Mouse (Mus musculus) G1E (cell line): ENCODE results near the gene Caly. TPM values are rescaled to one million over a fixed set of nuclear protein-coding genes. Genes with fewer than 3 reads are reported as not detected.

Source experiments
- ATAC-seq: 2 replicates; pipeline ENCODE4 v1.8.0; 2016; ENCODE audit warnings: mild to moderate bottlenecking; ENCODE audit not compliant: insufficient number of reproducible peaks, poor library complexity, low FRiP score, severe bottlenecking; ENCODE audit errors: extremely low read depth
- DNase-seq: peaks from one replicate; pipeline ENCODE4 v3.0.0; 2012; ENCODE audit warnings: low spot score
- H3K27me3 ChIP-seq: 2 replicates; pipeline ENCODE4 v1.6.1; 2012; ENCODE audit warnings: mild to moderate bottlenecking, low read length, inconsistent platforms; ENCODE audit not compliant: insufficient read depth
- H3K36me3 ChIP-seq: replicated peaks from 2 replicates; pipeline ENCODE3; 2012; ENCODE audit warnings: mild to moderate bottlenecking, inconsistent platforms
- H3K4me1 ChIP-seq: 2 replicates; pipeline ENCODE4 v1.6.1; 2012; ENCODE audit warnings: low read depth, low read length, inconsistent platforms, mixed read lengths; ENCODE audit not compliant: insufficient read depth
- H3K4me3 ChIP-seq: 2 replicates; pipeline ENCODE4 v1.5.1; 2012; ENCODE audit warnings: low read depth, mild to moderate bottlenecking, inconsistent platforms, low read length, moderate library complexity, mixed read lengths
- H3K9me3 ChIP-seq: replicated peaks from 2 replicates; pipeline ENCODE4 v1.6.1; 2012; ENCODE audit warnings: inconsistent platforms
- CTCF ChIP-seq: IDR thresholded peaks from 2 replicates; pipeline ENCODE4 v1.5.1; 2012; ENCODE audit warnings: low read depth, low read length, inconsistent platforms, mixed read lengths
- GATA1 ChIP-seq: IDR thresholded peaks from 2 replicates; pipeline ENCODE4 v1.6.1; 2012; ENCODE audit warnings: borderline replicate concordance, low read length, inconsistent platforms, mixed read lengths
- GATA2 ChIP-seq: IDR thresholded peaks from 2 replicates; pipeline ENCODE4 v1.6.1; 2012; ENCODE audit warnings: low read depth, low read length, inconsistent platforms, borderline replicate concordance
- POLR2AphosphoS5 ChIP-seq: IDR thresholded peaks from 2 replicates; pipeline ENCODE4 v1.6.1; 2012; ENCODE audit warnings: low read depth, low read length, inconsistent platforms; ENCODE audit not compliant: insufficient replicate concordance
- TAL1 ChIP-seq: conservative IDR thresholded peaks from 2 replicates; pipeline ENCODE4 v1.6.1; 2012; ENCODE audit warnings: low read depth, low read length, inconsistent platforms, mixed read lengths
- polyA plus RNA-seq: library from polyadenylated mRNA; stranded (reverse); fragments of >175 nt; gene quantifications from 2 replicates; pipeline ENCODE4 v1.2.3, GENCODE M21; 2012
- total RNA-seq, 2 experiments: library from RNA; stranded (forward) in 1 of 2; stranded (reverse) in 1 of 2; fragments of 200-1000 nt in 1 of 2; fragments of >200 nt in 1 of 2; fragmentation: Nextera tagmentation in 1 of 2; gene quantifications; 2 replicates each; pipeline ENCODE4 v1.2.3; 2014 to 2017

Gene Caly
- total RNA-seq (2014; fragmentation: Nextera tagmentation): not detected in 2 replicates
- total RNA-seq (2017): not detected in 2 replicates
- polyA plus RNA-seq: not detected in 2 replicates

DNA sequence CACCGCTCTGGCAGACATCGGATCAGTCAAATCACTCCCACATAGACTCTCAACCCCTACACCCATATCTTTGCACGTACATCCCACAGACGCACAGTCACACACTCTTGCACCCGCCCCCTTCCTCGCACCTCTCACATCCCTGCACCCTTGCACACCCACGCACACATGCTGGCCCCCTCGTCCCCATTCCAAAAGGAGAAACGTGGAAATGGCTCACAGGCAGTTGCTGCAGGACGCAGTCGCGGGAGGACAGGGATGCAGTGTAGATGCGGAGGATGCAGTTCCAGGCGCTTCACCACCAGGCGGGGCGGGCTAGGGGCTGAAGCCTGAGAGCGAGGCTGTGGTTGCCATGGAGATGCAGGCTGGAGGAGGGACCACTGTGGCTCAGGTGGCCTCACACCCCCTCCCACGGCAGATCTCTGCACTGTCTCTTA is at the start of gene Caly:
TSS of gene Caly (minus strand) at position 307 of the 437 bp plus-strand sequence.
- H3K27me3 ChIP-seq: peaks cover 33% of the 10 kb centered on the region
- no peaks in the 10 kb centered on the region for H3K9me3 ChIP-seq
- DNase-seq (no peak), ATAC-seq (no peak)
- H3K4me3 ChIP-seq: no peak within 1 kb of the TSS
- TF ChIP-seq TAL1: no peak
- TF ChIP-seq GATA2: no peak
- no peak for TF ChIP-seq POLR2AphosphoS5
- no peak for TF ChIP-seq CTCF
- no peak for TF ChIP-seq GATA1
- H3K36me3 ChIP-seq: no peaks in the 10 kb centered on the region
- H3K4me1 ChIP-seq: peaks cover 13% of the 10 kb centered on the region

DNA sequence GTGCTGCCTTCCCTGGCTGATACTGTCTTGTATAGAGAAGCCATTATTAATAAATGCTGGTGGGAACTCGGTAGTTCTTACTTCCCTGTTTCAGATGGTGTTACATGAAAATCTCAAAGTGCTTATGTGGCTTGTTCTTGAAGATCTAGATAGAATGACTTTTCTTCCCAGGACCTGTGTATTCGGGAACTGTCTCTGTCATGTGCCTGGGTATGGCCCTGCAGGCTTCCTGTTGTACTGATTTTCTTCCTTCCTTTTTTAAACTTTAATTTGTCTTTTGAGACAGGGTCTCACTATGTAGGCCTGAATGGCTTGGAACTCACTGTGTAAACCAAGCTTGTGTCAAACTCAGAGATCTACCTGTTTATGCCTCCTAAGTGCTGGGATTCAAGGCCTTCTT is 45.6 kb upstream of the Caly start:
- Histone ChIP-seq H3K36me3 (peaks cover 56% of the 10 kb centered on the region), H3K27me3 (no peaks in the 10 kb centered on the region), H3K4me3 (no peak overlapping the region), H3K9me3 (no peaks in the 10 kb centered on the region), H3K4me1 (peaks cover 68% of the 10 kb centered on the region)
- ATAC-seq (no peak), DNase-seq (no peak)
- TF ChIP-seq POLR2AphosphoS5 (no peak), CTCF (no peak), GATA1 (no peak), TAL1 (no peak), GATA2 (no peak)

DNA sequence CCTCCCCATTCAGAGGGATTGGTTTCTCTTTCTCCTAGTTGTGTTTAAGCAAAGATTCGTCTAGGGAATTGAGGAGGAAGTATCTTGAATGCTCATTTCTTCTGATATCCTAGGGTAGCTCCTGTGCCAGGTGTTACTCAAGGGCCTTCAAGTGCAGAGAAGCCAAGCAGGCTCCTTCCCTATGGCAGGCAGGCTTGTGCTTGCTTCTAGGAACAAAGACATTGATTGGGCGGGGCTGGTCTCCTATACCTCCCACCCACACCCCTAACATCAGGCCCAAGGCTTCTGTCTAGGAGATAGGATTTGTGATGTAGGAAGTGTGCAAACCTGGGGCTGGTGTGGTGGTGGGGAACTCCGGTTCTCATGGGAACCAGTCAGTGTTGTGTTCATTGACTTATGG is 44.6 kb upstream of the Caly start:
- Histone ChIP-seq H3K27me3 (no peaks in the 10 kb centered on the region), H3K36me3 (peaks cover 49% of the 10 kb centered on the region), H3K4me3 (peak overlapping the region; percentile 68), H3K9me3 (no peaks in the 10 kb centered on the region), H3K4me1 (peaks cover 64% of the 10 kb centered on the region)
- ATAC-seq: no peak
- TF ChIP-seq GATA1: no peak
- DNase-seq: no peak

DNA sequence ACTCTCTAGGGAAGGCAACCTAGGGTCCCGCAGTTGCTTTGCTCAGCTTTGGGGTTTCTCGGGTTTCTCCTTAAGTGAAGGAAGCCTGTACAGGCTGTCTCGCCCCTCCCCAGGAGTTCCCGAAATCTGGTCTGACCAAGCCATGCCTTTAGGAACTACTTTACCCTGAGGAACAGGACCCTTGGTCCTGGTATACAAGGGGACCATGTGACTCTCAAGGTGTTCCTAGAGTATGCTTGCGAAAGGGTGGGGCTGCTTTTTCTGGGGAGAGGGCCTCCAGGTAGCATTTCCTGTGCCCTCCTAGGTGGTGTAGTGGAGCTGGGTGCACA is 43.6 kb upstream of the Caly start:
- peaks cover 63% of the 10 kb centered on the region for H3K4me1 ChIP-seq
- no peak for ATAC-seq
- H3K9me3 ChIP-seq: no peaks in the 10 kb centered on the region
- peaks cover 41% of the 10 kb centered on the region for H3K36me3 ChIP-seq
- TF ChIP-seq GATA1 (no peak), TAL1 (no peak), CTCF (no peak), POLR2AphosphoS5 (no peak), GATA2 (no peak)
- H3K4me3 ChIP-seq: peak overlapping the region; percentile 84
- H3K27me3 ChIP-seq: 0 out of 2 replicates have a peak, but pooled peaks cover 2% of the 10 kb centered on the region
- no peak for DNase-seq

DNA sequence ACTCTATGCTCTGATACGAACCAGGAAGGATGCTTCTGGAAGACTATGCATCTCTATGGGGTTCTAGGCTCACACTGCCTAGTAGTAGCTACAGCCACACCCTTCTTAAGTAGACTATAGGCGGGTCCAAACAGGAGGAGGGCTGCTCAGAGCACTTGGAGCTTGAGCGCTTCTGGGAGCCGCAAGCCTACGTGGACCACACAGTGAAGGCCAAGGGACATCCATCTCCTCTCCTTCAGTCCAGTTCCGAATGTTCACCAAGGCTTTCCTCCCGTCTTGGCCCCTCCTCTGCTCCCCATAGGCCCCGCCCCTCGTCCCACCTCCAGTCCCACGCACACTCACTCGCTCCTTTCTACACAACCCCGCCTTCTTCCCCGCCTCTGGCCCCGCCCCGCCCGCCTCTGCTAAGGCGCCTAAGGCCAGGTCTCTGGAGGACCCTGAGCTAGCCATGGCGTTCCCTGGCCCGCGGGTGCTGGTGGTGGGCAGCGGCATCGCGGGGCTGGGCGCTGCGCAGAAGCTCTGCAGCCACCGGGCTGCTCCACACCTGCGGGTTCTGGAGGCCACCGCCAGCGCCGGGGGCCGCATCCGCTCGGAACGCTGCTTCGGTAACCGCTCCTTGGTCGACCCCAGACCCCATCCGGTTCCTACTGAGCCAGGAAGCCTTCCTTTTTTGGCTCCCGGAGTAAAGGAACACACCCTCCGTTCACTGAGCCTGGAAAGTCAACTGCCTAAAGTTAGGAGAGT is 43.1 kb upstream of the Caly start:
- H3K9me3 ChIP-seq: no peaks in the 10 kb centered on the region
- H3K4me3 ChIP-seq: peak overlapping the region; percentile 84
- ATAC-seq (peak; percentile 96), DNase-seq (peak; percentile 84)
- no peak for TF ChIP-seq CTCF
- TF ChIP-seq GATA2: no peak
- no peak for TF ChIP-seq POLR2AphosphoS5
- no peak for TF ChIP-seq GATA1
- no peak for TF ChIP-seq TAL1
- H3K36me3 ChIP-seq: peaks cover 37% of the 10 kb centered on the region
- H3K27me3 ChIP-seq: 0 out of 2 replicates have a peak, but pooled peaks cover 2% of the 10 kb centered on the region
- H3K4me1 ChIP-seq: peaks cover 63% of the 10 kb centered on the region

DNA sequence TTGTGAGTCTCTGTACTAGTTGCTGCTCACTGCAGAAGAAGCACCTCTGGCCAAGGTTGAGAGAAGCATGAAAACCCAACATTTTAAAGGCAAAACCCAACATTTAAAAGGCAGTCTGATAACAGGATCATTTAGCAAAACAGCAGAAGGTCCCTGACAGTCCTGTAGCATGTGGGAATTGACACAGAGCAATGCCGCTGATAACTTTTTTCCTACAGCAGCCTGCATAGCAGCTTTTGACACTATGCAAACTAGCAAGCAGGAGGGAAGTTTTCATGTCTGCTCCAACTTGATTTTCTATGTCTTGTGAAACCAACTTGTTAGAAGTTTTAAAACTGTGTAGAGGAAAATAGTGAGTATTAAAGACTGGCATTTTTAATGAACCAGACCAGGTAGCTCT is 42.0 kb upstream of the Caly start:
- no peak for DNase-seq
- no peaks in the 10 kb centered on the region for H3K9me3 ChIP-seq
- ATAC-seq: no peak
- TF ChIP-seq POLR2AphosphoS5 (no peak), TAL1 (no peak), CTCF (no peak), GATA1 (no peak), GATA2 (no peak)
- H3K4me1 ChIP-seq: peaks cover 58% of the 10 kb centered on the region
- 0 out of 2 replicates have a peak, but pooled peaks cover 2% of the 10 kb centered on the region for H3K27me3 ChIP-seq
- H3K4me3 ChIP-seq: no peak overlapping the region
- peaks cover 26% of the 10 kb centered on the region for H3K36me3 ChIP-seq
